Mouse (Mus musculus): ENCODE results near the gene A730049H05Rik. TPM values are rescaled to one million over a fixed set of nuclear protein-coding genes. Genes with fewer than 3 reads are reported as not detected.

The A730049H05Rik gene
- polyA plus RNA-seq, 1 experiment from 2014 or later: 0.08 TPM

DNA sequence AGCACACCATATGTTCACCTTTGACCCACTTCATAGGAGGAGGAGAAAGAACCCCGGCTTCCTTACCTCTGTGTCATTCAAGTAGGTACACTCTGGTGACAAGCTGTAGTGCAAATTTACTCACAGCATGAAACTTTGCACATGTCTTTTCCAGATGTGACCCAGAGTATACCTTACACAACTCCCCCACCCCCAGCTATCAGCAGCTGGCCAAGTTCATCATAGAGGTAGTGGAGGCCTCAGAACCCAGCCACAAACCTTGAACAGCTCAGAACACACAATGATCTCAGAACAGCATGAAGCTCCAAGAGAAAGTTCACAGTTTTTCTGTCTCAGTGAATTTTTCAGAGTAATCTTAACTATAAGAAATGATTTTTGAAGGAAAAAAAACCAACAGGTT is 75.3 kb downstream of the A730049H05Rik start:
- no peak for ATAC-seq
- no peak overlapping the region for H3K27ac ChIP-seq
- H3K4me3 ChIP-seq: no peak overlapping the region
- H3K9ac ChIP-seq: no peak overlapping the region
- H3K27me3 ChIP-seq (replicated peaks): no peaks in the 10 kb centered on the region
- WGBS (ENCODE audit: insufficient replicate concordance): 45% methylated on average over 1 of the region's 1 CpGs
- H3K4me2 ChIP-seq: no peak overlapping the region
- H3K9me3 ChIP-seq (replicated peaks): no peaks in the 10 kb centered on the region
- no peaks in the 10 kb centered on the region for H3K4me1 ChIP-seq
- 0 out of 2 replicates have a peak, but pooled peaks cover 2% of the 10 kb centered on the region for H3K36me3 ChIP-seq

Other genes with a start within 250 kb of the A730049H05Rik start
- 0.51 and 0.56 TPM in 2 replicates for gene Prickle2, start 110.3 kb upstream of the A730049H05Rik start, polyA plus RNA-seq (2016; fragmentation: Nextera tagmentation; extraction: Ambion mirVana)
- gene Gm15737, start 52.9 kb downstream of the A730049H05Rik start, polyA plus RNA-seq (2016; fragmentation: Nextera tagmentation; extraction: Ambion mirVana): 0.02 TPM in 1 of 2 replicates, not detected in the other
- 2.0 and 2.3 TPM in 2 replicates for gene Adamts9, start 127.0 kb downstream of the A730049H05Rik start, polyA plus RNA-seq (2016; fragmentation: Nextera tagmentation; extraction: Ambion mirVana)

All from liver, embryonic 12.5 days (tissue).